Mouse (Mus musculus): ENCODE results near the gene Mdh2.
A peak's percentile ranks its signal among the peaks of the same experiment; 100 is the strongest.

Gene Mdh2

GRCm38 (mm10) chr5:135778471-135779445 lies at the start of gene Mdh2:
Gene Mdh2, plus strand, starts transcription at chr5:135778480.
- DNase-seq (ENCODE audit: low spot score) = peak; percentile 97

GRCm38 (mm10) chr5:135729351-135729750 lies 48.9 kb upstream of the Mdh2 start:
- no peak for DNase-seq (ENCODE audit: low spot score)

GRCm38 (mm10) chr5:135730278-135730677 lies 48.0 kb upstream of the Mdh2 start:
- DNase-seq (ENCODE audit: low spot score) = no peak

- no peak for DNase-seq (ENCODE audit: low spot score)
Measured at GRCm38 (mm10) chr5:135730916-135731315, 47.4 kb upstream of the Mdh2 start.

GRCm38 (mm10) chr5:135731322-135731721 lies 47.0 kb upstream of the Mdh2 start:
- no peak for DNase-seq (ENCODE audit: low spot score)

- DNase-seq (ENCODE audit: low spot score) = no peak
Measured at GRCm38 (mm10) chr5:135733071-135733470, 45.2 kb upstream of the Mdh2 start.

GRCm38 (mm10) chr5:135734057-135734680 lies 44.1 kb upstream of the Mdh2 start:
- no peak for DNase-seq (ENCODE audit: low spot score)

- no peak for DNase-seq (ENCODE audit: low spot score)
Measured at GRCm38 (mm10) chr5:135735741-135736140, 42.5 kb upstream of the Mdh2 start.

- no peak for DNase-seq (ENCODE audit: low spot score)
Measured at GRCm38 (mm10) chr5:135736544-135736943, 41.7 kb upstream of the Mdh2 start.

- DNase-seq (ENCODE audit: low spot score) = no peak
Measured at GRCm38 (mm10) chr5:135737154-135737553, 41.1 kb upstream of the Mdh2 start.

GRCm38 (mm10) chr5:135738266-135738665 lies 40.0 kb upstream of the Mdh2 start:
- DNase-seq (ENCODE audit: low spot score) = no peak

GRCm38 (mm10) chr5:135742156-135742555 lies 36.1 kb upstream of the Mdh2 start:
- DNase-seq (ENCODE audit: low spot score) = no peak

- no peak for DNase-seq (ENCODE audit: low spot score)
Measured at GRCm38 (mm10) chr5:135742941-135743740, 35.1 kb upstream of the Mdh2 start.

GRCm38 (mm10) chr5:135743741-135744609 lies 34.3 kb upstream of the Mdh2 start, which contains the start of gene Tmem120a:
Gene Tmem120a, minus strand, starts transcription at chr5:135744448.
- DNase-seq (ENCODE audit: low spot score) = peak; percentile 90

GRCm38 (mm10) chr5:135744742-135745141 lies 33.5 kb upstream of the Mdh2 start:
- DNase-seq (ENCODE audit: low spot score) = no peak

GRCm38 (mm10) chr5:135751041-135751440 lies 27.2 kb upstream of the Mdh2 start:
- DNase-seq (ENCODE audit: low spot score) = no peak

- DNase-seq (ENCODE audit: low spot score) = no peak
Measured at GRCm38 (mm10) chr5:135751595-135751994, 26.7 kb upstream of the Mdh2 start.

GRCm38 (mm10) chr5:135761881-135762280 lies 16.4 kb upstream of the Mdh2 start:
- DNase-seq (ENCODE audit: low spot score) = no peak

GRCm38 (mm10) chr5:135763526-135763925 lies 14.8 kb upstream of the Mdh2 start:
- peak; percentile 70 for DNase-seq (ENCODE audit: low spot score)

GRCm38 (mm10) chr5:135764971-135765370 lies 13.3 kb upstream of the Mdh2 start:
- no peak for DNase-seq (ENCODE audit: low spot score)

GRCm38 (mm10) chr5:135772519-135772918 lies 5.8 kb upstream of the Mdh2 start:
- DNase-seq (ENCODE audit: low spot score) = no peak
